Mouse (Mus musculus) bone marrow macrophage, adult 2 months (primary cell): ENCODE measurements around the gene Mroh2a.

Experiments
- CTCF ChIP-seq: IDR thresholded peaks from 2 replicates; pipeline ENCODE4 v1.5.1; 2012; ENCODE audit warnings: low read depth, mild to moderate bottlenecking, low read length, moderate library complexity
- POLR2A ChIP-seq: IDR thresholded peaks from 2 replicates; pipeline ENCODE4 v1.6.1; 2012; ENCODE audit warnings: mild to moderate bottlenecking, low read depth, low read length, borderline replicate concordance

- TF ChIP-seq POLR2A, result no peak
- no peak for TF ChIP-seq CTCF
These were observed 48.4 kb downstream of the Mroh2a start for GRCm38 (mm10) chr1:88275078-88275680.
